Comparison of ENCODE assay signal across 9 mouse cellular contexts in genomic region chr9:66732791-66733691, GRCm38 (mm10). TPM values are rescaled to one million over a fixed set of nuclear protein-coding genes. Genes with fewer than 3 reads are reported as not detected.
DNase-seq lines count a peak whose midpoint lies in the region; ATAC-seq and TF ChIP-seq lines count a peak whose summit lies in the region.
"Had no signal": no experiment of that assay in that cellular context is flagged by ENCODE, and none has a peak within 500 bp of the region (broad histone marks: within the 10 kb centered on the region; RNA-seq: fewer than 3 reads in every experiment).

No protein-coding gene starts in this region.

- H3K9ac ChIP-seq in lung, postnatal 0 days (replicated peaks; ENCODE audit: low read depth) = no peak overlapping the region
- H3K9ac ChIP-seq: midbrain, embryonic 12.5 days had no signal

- no peak for ATAC-seq in lung, postnatal 0 days

- TF ChIP-seq CTCF in lung, postnatal 0 days (IDR thresholded peaks at IDR 0.05) = no peak
- no peak for TF ChIP-seq CTCF in lung, adult 2 months (IDR thresholded peaks at IDR 0.05; ENCODE audit: insufficient read depth, low read length)

- whole genome bisulfite sequencing in lung, postnatal 0 days = 28% methylated on average over 15 of the region's 15 CpGs
- WGBS in embryonic facial prominence, embryonic 10.5 days = 53% methylated on average over 15 of the region's 15 CpGs
- WGBS in lung, adult 2 months = 41% methylated on average over 15 of the region's 15 CpGs

- no peaks in the 10 kb centered on the region for H3K36me3 ChIP-seq in lung, postnatal 0 days (ENCODE audit: insufficient read depth, low read length)
- no peaks in the 10 kb centered on the region for H3K36me3 ChIP-seq in embryonic facial prominence, embryonic 10.5 days (replicated peaks)
- H3K36me3 ChIP-seq: midbrain, embryonic 12.5 days had no signal

- no peaks in the 10 kb centered on the region for H3K27me3 ChIP-seq in lung, postnatal 0 days (replicated peaks; ENCODE audit: insufficient read depth, low read length)
- H3K27me3 ChIP-seq in embryonic facial prominence, embryonic 10.5 days (replicated peaks; ENCODE audit: low read depth, poor library complexity, severe bottlenecking) = no peaks in the 10 kb centered on the region

- H3K27ac ChIP-seq in lung, postnatal 0 days (ENCODE audit: low read length) = no peak overlapping the region
- 0 out of 2 replicates have a peak overlapping the region, but pooled peaks have one; percentile 35 for H3K27ac ChIP-seq in embryonic facial prominence, embryonic 10.5 days (replicated peaks)
- H3K27ac ChIP-seq: midbrain, embryonic 12.5 days had no signal

- H3K4me1 ChIP-seq in lung, postnatal 0 days (ENCODE audit: insufficient read depth, low read depth, low read length) = no peaks in the 10 kb centered on the region
- peaks cover 17% of the 10 kb centered on the region for H3K4me1 ChIP-seq in embryonic facial prominence, embryonic 10.5 days
- H3K4me1 ChIP-seq in lung, adult 2 months (ENCODE audit: control insufficient read depth, insufficient read depth, low read length) = no peaks in the 10 kb centered on the region
- H3K4me1 ChIP-seq: midbrain, embryonic 12.5 days had no signal

- no peak for TF ChIP-seq EP300 in lung, postnatal 0 days (IDR thresholded peaks at IDR 0.05)

- no peaks in the 10 kb centered on the region for H3K9me3 ChIP-seq in lung, postnatal 0 days (ENCODE audit: low read length)
- H3K9me3 ChIP-seq in embryonic facial prominence, embryonic 10.5 days = no peaks in the 10 kb centered on the region
- H3K9me3 ChIP-seq: midbrain, embryonic 12.5 days had no signal

- H3K4me2 ChIP-seq in lung, postnatal 0 days (replicated peaks; ENCODE audit: low read depth, low read length) = no peak overlapping the region
- H3K4me2 ChIP-seq: midbrain, embryonic 12.5 days had no signal

- no peak overlapping the region for H3K4me3 ChIP-seq in lung, postnatal 0 days (ENCODE audit: low read depth, low read length)
- no peak overlapping the region for H3K4me3 ChIP-seq in embryonic facial prominence, embryonic 10.5 days
- no peak overlapping the region for H3K4me3 ChIP-seq in lung, adult 2 months (replicated peaks; ENCODE audit: extremely low read depth, low read depth, low read length)
- H3K4me3 ChIP-seq: midbrain, embryonic 12.5 days had no signal

- peak; percentile 25 for DNase-seq in lung, postnatal 0 days (ENCODE audit: low spot score)
- no peak for DNase-seq in lung, postnatal 25 days (ENCODE audit: low spot score)
- peak; percentile 27 for DNase-seq in embryonic facial prominence, embryonic 10.5 days (ENCODE audit: low spot score)
- DNase-seq in kidney, adult 18-20 months = peak; percentile 54
- peak; percentile 36 to 86 for DNase-seq in left cerebral cortex, adult 8-10 months (ENCODE audit: low spot score in 2 of 2)
- DNase-seq in thymus, postnatal 25 days = peak; percentile 20
- DNase-seq in lung, adult 2 months = no peak
- DNase-seq in lung, postnatal 4 days = no peak

- no peak for TF ChIP-seq POLR2A in lung, adult 2 months (IDR thresholded peaks at IDR 0.05; ENCODE audit: borderline replicate concordance, extremely low read depth, low read depth, low read length)

RNA-seq across cellular contexts. Expression of gene Car12, which starts 19.6 kb away (rescaled TPM):
- 0.24 and 0.35 TPM in 2 replicates for polyA plus RNA-seq in lung, postnatal 0 days (2015; fragmentation: Nextera tagmentation; extraction: Ambion mirVana)
- 5.6 and 6.5 TPM in 2 replicates for polyA plus RNA-seq in embryonic facial prominence, embryonic 10.5 days (2016; fragmentation: Nextera tagmentation; extraction: Ambion mirVana)
- 10 to 100 TPM; 17.6 to 23.6 (median 19.3) TPM for total RNA-seq in left cerebral cortex, adult 8-10 months (2022)
- 0.88 and 6.7 TPM in 2 replicates for polyA plus RNA-seq in lung, adult 2 months (2012; rRNA removed)

Comparison
In these comparisons a context has a peak if more than half of its experiments do, and no peak if none do; other contexts are left out.
1. DNase-seq: peak in lung, postnatal 0 days (single experiment), embryonic facial prominence, embryonic 10.5 days (single experiment), kidney, adult 18-20 months (single experiment), left cerebral cortex, adult 8-10 months (2 of 2) and thymus, postnatal 25 days (single experiment); none in lung, postnatal 25 days (single experiment), lung, adult 2 months (single experiment) and lung, postnatal 4 days (0 of 2).